Mouse (Mus musculus): ENCODE data around the gene Arhgap22.

Gene Arhgap22

DNA sequence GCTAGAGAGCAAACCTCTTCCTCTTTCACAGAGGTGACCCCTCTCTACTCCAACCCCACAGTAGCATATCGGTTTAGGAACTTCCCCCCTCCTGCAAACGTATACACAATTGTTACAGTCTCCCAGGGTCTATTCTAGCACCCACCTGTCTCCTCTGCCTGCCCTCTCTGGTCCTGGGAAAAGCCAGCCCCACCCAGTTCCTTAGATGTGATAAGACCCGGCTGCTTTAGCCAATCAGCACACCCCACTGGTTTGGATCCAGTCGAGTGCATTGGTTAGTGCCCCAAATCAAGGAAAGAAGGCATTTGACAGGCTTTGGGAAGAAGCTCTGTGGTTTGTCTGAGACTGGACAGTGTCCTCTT lies 922 bp downstream of the Arhgap22 start:
- no peak for DNase-seq (ENCODE audit: low read depth)

DNA sequence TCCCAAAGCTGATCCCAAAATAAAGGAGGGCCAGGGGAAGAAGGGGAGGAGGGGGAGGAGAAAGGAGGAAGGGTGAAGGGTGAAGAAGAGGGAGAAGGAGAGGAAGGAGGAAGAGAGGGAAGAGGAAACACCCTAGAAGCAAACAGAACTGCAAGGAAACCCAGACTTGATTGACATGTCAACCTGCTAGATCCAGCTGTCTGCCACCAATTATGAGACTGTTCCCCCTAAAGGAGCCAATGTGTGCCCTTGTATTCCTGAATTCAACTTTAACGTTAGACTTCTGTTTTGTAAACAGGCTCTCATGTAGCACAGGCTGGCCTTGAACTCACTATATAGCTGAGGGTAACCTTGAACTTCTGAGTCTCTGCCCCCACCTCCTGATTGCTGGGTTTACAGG lies 1.3 kb downstream of the Arhgap22 start:
- no peak for DNase-seq (ENCODE audit: low read depth)

DNA sequence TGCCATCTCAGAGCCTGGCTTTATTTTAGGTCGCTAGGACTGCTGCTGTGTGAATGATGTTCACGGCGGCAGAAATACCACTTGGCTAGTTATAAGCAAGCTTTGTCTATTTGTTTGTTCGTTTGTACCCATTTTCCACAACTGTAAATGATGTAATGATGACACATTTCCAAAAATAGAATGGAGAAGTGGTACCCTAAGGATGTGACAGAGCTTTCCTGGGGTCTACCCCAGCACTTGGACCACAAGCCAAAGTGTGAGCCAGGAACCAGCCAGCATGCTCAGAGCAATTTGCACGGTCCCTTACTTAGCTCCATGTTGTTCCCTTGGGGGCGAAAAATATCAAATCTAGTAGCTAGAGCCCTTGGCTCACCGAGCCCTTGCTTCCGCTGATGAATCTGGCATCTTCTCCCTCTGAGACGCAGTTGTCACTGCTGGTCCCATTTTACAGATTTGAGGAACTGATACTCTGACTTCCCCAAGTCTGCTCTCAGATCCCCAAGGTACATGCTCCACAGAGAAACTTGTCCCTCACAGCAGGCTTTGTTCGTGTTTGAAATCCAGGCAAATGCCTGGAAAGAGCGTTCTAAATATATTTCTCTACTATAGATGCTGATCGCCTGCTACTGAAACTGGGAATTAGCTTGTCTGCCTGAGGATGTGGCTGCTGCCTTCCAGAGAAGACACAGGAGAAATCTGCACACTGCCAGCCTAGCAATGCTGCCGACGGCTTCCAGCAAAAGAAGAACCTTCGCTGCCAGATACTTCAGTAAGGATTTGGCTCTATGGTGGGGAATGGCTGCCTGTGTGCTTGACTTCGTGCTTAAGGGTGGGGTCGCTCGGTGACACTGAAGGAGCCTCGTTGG lies 2.8 kb downstream of the Arhgap22 start:
- DNase-seq (ENCODE audit: low read depth): no peak

DNA sequence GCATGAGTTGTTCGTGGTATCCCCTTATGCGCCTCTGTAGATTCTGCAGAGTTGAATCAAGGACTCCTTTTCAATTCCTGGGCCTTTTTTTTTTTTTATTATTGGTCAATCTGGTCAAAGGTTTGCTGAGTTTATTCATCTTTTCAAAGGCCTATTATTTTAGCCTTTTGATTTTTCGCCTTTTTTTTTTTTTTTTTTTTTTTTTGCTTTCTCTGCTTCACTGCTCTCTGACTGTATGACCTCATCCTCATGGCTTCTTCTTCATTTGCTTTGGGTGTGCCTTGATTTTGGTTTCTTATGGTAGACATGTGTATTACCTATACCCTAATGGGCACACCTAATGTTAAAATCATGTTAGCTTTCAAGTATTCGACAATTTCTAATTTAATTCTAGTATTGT lies 11.4 kb downstream of the Arhgap22 start:
- DNase-seq (ENCODE audit: low read depth): no peak

DNA sequence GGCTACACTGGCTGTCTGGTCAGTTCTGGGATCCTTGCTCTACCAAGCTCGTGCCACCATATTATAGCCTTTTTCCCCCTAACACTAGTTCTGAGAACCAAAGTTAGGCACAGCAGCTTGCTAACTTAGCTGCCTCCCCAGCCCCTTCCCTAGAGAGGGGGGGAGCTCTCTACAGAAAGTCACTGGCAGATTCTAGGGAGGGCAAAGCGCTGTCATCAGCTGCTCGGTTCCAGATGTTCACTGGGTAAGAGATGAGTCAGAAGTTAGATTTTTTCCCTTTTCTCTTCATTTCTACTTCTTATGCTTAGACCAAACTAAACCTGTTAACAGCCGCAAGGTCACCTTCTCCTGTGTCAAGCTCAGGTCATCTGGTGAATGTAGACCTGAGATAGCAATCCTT lies 16.8 kb downstream of the Arhgap22 start:
- no peak for DNase-seq (ENCODE audit: low read depth)

DNA sequence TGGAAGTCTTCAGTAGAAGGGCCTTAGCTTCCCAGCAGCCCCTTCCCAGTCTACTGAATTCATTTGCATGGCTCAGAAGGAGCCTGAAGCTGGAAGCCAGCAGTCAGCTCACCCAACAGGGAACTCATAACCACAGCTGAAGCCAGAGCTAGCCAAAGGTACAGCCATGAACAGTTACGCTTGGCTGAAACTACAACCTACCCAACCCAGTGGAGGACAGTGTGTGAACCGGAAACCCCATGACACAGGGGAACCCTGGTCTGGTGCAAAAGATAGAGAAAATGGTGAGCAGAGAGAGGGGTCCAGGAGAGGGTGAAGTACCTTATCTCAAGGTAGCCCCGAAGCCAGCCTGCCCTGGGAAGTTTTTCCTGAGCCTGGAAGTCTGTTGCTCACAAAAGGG lies 17.5 kb downstream of the Arhgap22 start:
- no peak for DNase-seq (ENCODE audit: low read depth)

DNA sequence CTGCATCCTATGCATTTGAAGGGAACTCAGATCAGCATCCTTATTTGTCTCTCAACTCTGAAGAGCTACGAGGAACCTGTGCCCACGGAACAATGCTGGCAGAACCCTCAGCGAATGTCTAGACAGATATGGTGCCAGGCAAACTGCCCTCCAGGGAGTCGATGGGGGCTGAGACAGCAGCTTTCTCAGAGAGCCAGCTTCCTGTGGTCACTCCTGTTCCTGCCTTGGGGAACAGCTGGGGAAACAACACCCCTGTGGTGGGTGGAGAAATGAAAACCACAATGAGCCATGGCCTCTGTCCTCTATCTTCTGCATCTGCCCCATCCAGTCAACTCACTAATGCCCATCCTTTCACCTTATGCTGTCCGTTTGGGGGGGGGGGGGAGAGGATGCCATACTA lies 18.2 kb downstream of the Arhgap22 start:
- no peak for DNase-seq (ENCODE audit: low read depth)

DNA sequence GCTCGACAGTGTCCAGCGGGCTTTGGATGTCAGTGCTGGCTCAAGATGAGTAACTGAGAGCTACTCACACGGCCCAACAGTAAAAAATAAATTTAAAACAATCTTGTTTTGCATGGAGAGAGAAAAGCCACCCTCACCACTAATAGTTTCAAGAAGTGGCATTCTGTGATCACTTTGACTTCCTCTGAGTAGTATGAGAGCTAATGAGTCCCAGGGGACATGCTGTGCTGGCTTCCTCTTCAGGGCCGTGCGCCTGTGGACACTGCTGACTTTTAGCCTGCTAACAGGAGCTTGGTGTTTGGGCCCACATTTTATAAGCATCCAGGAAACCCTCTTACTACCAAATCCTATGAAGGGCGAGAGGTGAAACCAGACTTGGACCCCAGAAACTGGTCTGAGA lies 21.8 kb downstream of the Arhgap22 start:
- no peak for DNase-seq (ENCODE audit: low read depth)

DNA sequence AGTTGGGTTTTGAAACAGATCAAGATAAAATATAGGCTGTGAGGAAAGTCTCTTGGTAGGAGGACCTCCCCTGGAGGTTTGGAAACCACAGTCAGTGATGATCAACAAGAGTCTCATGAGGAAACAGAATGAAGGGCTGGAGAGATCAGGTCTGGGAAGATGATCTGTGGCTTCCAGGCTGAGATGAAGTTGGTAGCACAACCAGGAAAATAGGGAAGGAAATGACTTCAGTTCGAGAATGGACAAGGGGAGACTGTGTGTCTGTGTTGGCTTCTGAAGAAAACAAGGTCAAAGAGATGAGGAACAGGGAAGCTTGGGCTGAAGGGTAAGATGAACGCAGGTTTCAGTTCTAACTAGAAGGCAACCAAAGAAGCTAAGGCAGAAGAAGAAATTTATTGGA lies 26.6 kb downstream of the Arhgap22 start:
- DNase-seq (ENCODE audit: low read depth): no peak

DNA sequence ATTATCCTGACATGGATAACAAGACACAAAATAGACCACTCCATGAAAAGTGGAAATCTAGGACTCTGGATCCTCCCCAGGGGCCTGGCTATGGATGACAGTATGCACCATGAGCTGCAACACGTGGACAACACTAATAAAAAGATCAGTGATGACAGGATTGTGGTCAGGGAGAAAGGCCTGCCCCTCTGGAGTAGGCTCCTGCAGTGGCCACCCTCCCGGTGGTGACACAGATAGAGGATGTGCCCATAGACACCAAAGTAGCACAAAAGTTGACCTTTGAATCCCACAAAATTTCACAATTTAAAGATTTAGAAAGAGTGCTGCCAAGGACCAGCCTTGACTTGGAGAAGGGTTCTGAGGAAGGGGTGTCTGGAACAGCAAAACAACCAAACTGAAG lies 29.4 kb downstream of the Arhgap22 start:
- DNase-seq (ENCODE audit: low read depth): no peak

DNA sequence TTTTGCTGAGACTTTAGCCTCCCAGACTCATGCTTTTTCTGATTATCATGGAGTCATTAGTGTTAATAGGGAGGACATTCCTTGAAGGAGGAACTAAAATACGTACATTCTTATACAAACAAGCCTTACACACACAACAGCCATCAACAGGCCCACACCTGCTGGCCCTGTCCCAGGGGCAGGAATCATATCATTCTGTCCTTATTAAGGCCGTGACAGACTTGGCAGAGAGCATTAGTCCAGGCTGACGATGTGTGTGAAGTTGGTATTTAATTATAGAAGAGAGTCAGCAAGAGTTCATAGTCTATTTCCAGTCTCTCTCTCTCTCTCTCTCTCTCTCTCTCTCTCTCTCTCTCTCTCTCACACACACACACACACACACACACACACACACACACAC lies 30.7 kb downstream of the Arhgap22 start:
- DNase-seq (ENCODE audit: low read depth): no peak

DNA sequence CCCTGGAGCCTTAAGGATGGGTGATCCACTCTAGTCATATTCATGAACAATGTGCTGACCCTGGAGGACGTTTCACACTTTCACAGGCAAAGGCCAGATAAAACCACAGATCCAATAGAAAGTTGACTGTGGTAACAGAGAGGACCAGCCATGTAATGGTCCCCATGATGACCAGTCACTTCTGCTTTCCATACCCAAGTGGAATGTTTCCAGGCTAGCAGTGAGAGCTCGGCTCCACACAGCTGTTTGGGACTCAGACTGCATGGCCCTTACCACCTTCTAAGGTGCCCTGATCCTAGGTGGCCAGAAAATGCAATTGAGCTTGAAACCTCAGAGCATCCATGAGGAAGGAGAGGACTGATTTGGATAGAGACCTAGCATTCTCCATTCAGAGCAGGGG lies 31.1 kb downstream of the Arhgap22 start:
- no peak for DNase-seq (ENCODE audit: low read depth)

DNA sequence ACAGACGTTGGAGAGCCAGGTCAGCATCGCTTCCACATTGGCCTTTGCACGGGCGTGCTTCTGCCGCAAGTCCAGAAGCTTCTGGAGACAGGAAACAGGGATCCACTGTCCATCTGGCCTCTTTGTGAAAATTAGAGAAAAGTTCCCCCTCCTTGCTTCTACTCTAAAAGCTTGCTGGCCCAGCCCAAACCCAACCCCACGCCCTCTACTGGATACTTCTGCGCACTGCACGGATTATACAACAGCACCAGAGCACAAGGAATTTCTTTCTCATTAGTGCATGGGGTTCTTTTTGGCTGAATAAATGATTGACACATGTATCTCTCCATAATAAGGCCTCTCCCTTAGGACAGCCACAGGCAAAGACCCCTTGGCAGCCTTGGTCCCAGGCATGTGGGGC lies 32.6 kb downstream of the Arhgap22 start:
- DNase-seq (ENCODE audit: low read depth): no peak

DNA sequence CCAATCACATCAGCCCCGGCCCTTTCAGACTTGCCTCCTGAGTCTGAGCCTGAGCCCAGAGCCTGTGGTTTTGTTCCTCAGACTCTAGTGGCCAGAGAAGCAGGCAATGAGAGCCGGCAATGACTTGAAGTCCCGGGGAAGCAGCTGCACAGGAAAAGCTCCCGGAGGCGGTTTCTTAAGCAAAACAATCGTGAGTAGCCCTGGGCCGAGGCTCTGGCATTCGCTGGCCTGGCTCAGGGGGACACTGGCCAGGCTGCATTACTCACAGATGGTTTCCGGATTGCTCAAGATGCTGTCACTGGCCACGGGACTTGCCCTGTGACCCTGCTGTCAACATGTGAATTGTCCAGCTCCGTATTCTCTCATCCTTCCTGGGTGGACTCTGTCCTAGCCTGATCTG lies 33.8 kb downstream of the Arhgap22 start:
- no peak for DNase-seq (ENCODE audit: low read depth)

DNA sequence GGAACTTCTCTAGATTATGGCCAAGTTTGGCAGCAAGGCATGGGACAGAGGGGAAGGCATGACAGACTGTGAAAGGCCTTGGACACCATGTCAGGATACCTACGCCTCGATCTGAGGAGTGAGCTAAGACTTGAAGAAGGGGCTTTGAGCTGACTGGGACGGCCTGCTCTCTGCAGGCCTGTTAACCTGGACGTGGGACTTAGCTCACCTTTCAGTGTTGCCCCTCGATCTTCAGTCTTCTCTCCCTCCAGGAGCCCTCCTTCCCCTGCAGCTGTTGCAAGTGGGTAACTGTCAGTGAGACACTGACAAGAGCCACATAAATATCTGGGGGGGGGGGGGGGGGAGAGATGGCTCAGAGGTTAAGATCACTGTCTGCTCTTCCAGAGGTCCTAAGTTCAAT lies 34.9 kb downstream of the Arhgap22 start:
- DNase-seq (ENCODE audit: low read depth): no peak

DNA sequence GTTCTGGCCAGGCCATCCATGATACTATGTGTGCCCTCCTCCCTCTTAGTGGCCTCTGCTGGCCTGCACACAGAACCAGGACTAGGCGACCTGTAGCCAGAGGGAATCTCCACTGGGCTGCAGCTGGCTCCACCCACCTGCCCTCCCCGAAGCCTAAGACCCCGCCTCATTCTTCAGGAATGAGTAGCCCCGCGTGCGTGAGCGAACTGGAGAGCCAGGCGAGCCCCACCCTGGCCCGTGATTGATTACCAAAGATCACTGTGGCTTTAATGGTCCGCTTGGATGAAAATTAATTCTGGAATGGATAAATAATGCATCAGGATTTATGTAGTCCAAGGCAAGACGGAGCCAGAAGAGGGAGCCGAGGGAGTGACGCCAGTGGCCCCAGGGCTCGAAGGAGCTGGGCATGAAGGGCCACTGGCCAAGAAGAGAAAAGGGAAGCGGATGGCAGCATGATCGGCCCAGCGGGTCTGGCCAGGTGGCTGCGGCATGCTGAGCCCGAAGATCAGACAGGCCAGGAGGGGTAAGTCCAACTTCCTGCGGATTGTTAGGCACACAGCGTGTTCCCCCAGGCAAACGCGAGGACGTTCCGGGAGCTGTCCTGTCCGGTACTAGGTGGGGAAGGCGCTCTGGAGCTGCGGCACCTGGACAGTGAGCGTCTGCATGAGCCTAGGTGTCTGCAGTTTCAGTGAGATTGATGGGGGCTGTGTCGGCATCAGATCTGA lies 36.6 kb downstream of the Arhgap22 start:
- no peak for DNase-seq (ENCODE audit: low read depth)

DNA sequence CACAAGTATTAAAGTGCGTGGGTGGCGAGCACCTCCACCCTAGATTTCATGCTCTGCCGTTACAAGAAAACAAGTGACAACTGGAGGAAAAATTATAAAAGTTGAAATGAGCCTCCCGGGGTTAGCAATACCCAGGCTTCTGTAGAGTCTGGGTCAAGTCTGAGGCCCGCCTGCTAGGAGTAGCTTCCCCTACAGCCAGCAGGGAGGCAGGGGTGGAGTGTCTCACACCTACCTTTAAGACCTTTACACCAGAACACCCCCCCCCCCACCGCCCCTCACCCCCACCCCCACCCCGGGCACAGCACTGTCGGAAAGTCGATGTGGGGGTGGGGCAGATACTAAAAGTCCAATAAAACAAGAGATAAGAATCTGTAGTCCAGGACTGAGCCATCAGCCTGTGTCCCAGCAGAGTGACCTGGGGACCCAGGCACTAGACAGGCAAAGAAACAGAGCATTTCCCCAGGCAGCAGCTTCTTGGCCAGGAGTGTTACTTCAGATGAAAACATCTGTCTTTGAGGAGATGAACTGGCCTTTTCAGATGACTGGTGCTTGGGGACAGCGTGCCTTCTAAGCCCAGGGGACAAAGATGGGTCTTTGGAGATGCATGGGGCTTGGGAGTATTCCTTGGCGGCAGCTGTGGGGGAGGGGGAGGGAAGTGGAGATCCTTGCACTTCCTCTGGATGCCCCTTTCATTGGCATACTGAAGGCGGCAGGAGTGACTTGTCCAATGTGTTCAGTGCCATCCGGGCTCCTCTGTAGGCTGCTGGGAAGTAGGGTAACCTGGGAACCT lies 37.3 kb downstream of the Arhgap22 start:
- no peak for DNase-seq (ENCODE audit: low read depth)

DNA sequence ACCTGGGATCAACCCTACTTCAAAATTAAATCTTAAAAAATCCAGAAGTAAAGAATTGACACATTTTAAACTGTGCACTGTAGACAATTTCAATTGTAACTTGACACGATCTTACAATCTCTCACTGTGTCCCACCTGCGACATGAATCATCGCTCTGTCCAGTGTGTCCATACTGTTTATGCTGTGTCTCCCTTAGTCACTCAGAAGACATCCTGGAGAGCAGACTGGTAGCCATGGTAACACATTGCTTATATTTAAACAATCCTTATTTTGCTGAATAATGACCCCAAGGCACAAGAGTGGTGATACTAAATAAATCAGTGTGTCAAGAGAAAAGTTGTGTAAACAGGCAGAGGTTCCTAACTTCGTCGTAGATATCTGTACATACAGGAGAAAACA lies 44.4 kb downstream of the Arhgap22 start:
- no peak for DNase-seq (ENCODE audit: low read depth)

DNA sequence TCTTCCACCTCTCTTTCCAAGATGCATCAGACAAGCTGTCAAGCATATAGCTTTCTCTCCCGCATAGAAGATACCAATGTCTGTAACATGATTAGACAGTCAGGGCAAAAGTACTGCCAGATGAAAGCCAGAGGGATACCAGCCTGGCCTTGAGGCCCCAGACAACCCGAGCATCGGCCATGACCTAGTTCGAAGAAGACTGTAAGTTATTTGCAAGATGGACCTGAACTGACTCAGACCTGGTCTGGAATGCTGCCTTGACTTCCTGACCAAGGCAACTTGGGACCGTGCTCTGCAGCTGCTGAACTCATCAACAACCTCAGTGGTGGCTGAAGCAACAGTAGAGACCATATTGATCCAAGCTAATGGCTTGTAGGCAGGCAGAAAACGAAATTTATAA lies 46.3 kb downstream of the Arhgap22 start:
- no peak for DNase-seq (ENCODE audit: low read depth)

DNA sequence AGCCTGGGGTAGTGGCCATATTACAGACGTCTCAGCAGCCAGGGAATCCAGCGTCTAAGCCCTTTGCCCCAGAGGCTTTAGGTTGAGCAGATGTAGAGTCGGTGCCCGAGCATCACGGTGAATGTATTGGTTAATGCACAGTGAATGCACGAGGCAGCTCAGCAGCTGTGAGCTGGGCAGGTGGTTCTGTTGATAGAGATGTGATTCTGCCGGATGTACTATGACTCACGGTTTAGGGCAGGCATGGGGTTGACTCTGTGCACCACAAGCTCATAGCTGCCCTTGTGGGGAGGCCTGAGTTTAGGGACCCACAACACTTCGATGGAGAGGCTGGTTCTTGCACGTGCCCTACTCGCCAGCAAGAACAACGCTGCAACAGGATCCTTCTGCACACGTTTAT lies 51.0 kb downstream of the Arhgap22 start:
- DNase-seq (ENCODE audit: low read depth): no peak

DNA sequence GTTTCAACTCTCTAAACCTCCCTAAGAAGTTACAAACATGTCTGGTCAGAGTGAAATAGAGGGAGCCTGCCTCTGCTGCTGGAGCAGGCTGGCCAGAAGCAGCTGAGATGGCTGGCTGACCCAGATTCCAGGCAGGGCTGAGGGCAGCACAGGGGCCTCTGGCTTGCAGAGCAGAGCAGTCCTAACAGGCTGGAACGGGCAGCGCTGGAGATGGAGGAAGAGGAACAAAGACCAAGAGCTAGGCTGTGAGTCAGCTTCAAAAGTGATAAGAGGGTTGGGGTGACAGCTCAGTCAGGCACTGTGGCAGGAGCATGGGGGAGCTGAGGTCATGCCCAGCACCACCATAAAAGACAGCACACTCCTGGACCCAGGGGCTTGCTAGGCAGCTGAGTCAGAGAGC lies 62.4 kb downstream of the Arhgap22 start:
- DNase-seq (ENCODE audit: low read depth): no peak

DNA sequence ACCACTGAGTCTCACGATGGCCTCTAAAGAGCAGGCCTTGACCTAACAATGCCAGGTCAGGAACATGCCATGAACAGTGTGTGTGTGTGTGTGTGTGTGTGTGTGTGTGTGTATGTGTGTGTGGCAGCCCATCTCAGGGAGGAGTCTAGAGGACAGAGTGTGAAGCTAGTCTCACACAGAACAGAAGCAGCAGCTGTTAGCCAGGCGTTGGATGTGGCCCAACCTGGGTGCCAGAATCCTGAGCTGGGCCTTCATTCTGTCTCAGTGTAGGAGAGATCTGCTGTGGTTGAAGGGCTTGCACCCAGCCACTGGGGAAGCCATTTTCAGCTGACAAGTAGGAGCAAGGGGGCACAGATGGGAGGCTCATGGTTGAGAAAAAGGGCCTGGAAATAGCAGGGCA lies 64.5 kb downstream of the Arhgap22 start:
- DNase-seq (ENCODE audit: low read depth): no peak

DNA sequence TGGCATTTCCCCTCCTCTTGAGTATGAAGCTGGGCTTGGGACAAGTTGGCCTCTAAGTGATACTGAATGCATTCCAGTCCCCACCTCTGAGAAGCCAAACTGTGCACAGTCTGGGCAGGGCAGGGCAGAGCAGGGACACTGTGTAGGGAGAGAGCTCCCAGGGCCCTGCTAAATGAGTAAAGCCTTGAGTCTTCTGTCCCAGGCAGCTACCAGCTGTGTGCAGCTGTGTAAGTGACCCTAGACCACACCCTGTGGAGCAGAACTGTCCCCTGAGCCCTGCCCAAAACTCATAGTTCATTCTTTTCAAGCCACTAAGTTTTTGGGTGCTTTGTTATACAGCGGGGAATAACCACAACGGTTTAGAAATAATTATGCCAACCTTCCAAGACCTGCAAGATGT lies 67.1 kb downstream of the Arhgap22 start:
- no peak for DNase-seq (ENCODE audit: low read depth)
